Mouse (Mus musculus) NIH3T3 (cell line): Measurements from ENCODE around the gene Apbb1.

Experiments used
- DNase-seq: peaks from one replicate; pipeline ENCODE4 v3.0.0-alpha.2; 2012; ENCODE audit warnings: low read depth

Gene Apbb1

GRCm38 (mm10) chr7:105570756-105571155 lies 10.7 kb downstream of the Apbb1 start:
- no peak for DNase-seq

DNA sequence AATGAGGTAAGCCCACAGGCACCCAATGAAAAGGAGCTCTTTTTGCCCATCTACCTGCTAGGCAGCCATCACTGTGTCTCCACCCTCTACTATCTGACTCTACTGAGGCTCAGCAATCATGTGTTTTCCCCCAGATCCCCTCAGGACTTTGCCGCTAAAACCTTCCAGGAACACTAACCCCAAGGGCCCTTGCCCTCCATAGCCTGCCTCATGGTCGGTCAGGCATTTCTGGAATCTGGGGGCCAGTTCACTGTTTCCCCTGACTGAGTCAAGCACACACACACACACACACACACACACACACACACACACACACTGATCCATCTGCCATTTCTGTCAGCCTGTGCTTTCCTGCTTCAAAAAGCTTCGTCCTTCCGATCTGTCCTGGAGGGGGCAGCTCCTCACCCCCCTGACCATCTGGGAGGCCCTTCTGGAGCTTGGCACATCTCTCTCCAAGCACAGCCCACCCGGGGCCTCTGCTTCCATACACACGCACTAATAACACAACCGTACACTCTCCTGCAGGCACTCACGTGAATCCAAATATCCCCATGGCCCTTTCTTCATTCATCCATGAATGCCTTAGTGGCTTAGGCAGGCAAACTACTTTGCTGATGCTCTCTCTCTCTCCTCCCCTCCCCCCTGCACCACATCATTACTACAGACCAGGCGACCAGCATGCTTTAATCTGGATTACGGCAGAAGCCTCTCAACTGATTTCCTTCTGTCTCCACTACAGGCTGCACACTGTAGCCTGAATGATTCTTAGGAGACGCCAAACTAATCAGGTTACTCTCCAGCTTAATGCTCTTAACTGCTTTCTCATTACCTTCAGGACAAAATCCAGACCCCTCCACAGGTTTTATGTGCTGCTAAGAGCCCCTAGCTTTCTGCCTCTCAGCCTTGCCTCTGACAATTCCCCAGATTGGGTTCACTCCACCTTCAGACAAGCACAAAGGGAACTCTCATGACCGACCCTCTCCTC lies 11.6 kb downstream of the Apbb1 start:
- peak; percentile 70 for DNase-seq

- DNase-seq = peak; percentile 64
Observed at GRCm38 (mm10) chr7:105568988-105569471, 12.4 kb downstream of the Apbb1 start.

DNA sequence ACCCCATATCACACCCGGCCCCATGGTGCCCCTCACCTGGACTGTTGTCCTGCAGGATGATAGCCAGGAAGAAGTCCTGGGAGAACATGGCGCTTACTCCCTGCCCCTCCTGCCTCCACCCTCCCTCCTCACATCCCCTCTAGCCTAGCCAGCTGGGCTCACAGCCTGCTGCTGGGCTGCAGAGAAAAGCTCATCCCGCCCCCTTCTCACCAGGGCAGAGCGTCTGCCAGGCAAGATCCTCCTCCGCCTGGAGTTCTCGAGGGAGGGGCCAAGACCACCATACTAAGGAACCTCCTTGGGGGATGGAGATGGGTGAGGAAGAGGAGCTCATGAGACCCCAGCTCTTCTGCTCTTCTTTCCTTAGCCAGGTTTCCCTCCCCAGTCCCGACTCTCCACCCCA lies 12.9 kb downstream of the Apbb1 start:
- no peak for DNase-seq

DNA sequence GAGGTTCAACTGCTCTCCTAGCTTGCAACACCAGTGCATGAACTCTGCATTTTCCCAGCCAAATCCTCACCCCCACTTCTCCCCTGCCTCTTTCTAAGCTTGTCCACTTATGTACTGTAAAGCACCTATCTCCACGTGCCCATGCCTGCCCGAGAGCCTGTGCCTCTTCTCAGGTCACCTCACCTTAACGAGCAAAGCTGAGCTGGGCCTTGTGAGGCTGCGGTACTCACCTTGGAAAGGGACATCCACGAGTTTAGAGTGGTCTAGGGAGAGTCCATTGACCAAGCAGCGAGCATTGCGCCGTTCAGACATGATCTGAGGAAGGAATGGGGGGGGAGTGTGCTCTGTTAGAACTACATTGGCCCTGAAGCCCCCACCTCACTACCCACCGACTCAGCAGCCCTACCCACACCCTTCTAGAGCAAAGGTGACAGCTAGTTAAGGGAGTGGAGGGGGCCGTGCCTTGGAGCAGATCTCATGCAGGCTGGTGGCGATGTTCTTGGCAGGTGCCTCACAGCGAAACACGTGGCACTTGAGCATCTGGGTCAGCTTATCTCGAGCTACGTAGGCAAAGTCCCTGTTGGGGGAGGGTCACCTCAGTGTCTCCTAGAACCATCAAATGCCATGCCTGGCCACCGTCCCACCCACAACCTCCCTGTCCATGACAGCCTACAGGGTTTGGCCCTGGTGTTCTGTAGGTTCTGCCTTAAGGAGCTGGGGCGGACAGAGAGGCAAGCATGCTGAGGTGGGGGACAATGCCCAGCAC lies 16.2 kb downstream of the Apbb1 start:
- no peak for DNase-seq

GRCm38 (mm10) chr7:105563367-105563766 lies 18.1 kb downstream of the Apbb1 start:
- DNase-seq = no peak

DNA sequence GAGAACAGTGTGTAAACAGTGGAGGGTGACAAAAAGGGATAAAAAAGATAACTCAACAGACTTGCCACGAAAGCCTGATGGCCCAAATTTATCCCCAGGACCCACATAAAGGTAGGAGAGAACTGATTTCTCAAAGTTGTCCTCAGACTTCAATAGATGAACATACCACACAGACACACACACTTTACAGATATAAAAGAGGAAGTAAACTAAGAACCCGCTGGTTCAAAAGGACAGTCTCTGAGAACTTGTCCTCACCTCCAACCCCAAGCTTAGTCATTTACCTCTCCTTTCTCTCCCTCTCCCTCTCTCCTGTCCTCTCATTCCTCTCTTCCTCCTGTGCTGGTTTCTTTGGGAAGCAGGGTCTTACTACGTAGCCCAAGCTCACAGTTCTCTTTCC lies 19.1 kb downstream of the Apbb1 start:
- no peak for DNase-seq

- DNase-seq = no peak
Observed at GRCm38 (mm10) chr7:105559016-105559415, 22.4 kb downstream of the Apbb1 start.

GRCm38 (mm10) chr7:105557671-105558070 lies 23.8 kb downstream of the Apbb1 start:
- DNase-seq = no peak

- no peak for DNase-seq
Observed at GRCm38 (mm10) chr7:105556406-105556805, 25.0 kb downstream of the Apbb1 start.

DNA sequence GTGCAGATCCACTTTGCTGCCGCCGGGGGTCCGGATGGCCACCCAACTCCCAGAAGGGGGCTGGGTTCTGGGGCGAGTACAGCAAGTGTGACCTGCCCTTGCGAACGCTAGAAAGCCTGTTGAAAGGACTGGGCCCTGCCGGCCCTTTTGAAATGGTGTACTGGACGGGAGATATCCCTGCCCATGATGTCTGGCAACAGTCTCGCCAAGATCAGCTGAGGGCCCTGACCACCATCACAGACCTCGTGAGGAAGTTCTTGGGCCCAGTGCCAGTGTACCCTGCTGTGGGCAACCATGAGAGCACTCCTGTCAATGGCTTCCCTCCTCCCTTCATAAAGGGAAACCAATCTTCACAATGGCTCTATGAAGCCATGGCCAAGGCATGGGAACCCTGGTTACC lies 25.9 kb downstream of the Apbb1 start:
- no peak for DNase-seq

DNA sequence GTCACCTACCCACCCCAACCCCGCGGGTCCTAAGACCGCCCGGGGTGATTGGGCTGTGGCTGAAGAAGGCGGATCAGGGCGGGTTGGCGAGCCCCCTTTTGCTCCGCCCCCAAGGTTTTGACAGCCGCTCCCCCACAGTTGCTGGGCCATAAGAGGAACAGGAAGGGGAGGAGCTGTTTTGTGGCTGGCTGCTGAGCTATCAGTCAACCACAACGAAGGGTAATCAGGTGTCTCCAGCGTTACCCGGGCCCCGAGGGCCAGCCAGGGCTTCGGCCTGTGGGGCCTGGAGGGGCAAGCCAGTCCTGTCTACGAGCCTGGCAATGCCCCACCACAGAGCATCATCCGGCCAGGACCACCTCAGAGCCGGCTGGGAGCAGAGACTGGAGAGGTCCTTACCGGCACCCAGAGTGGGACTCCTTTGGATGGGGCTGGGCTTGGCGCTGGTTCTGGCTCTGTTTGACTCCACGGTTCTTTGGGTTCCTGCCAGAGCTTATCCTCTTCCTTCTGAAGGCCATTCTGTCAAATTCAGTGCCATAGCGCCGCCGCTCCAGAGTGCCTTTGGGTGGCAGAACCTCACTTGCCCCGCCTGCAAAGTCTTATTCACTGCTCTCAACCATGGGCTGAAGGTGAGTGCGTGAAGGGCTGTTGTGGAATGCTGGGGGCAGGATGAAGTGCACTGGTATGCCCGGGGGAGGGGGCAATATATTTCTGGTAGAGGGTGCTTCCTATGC lies 27.1 kb downstream of the Apbb1 start, which contains the start of gene Smpd1:
Gene Smpd1 (plus strand): TSS at position 149 of the 731 bp plus-strand sequence.
- DNase-seq = peak; percentile 90

DNA sequence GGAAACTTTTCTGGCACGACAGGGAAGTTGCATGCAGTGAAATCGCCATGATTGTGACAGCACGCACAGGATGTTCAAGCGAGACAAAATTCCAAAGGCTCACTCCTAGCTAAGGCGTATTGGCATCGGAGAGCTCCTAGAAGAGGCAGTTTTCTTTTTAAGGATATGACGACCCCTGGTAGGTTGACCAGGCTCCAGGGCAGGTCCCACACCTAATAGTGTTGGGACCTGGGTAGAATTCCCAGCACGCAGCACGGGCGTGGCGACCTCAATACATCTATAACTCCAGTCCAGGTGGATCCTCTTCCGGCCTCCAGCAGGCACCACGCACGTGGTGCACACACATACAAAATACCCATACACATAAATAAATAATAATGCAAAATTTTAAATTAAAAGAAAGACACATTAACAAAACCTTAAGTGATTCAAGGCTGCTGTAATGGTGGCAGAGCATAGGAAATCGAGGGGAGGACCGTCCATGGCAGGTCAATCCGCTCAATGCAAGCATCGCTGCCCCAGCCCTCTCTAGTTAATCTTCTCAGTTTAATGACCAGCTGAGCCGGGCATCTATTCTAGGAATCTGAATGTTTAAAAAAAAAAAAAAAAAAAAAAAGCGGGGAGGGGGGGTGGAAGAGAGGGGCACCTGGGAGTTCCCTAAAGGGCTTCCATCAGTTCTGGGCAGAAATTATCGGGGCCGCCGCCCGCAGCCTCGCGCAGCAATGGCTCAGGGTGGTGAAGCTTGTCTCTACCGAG lies 27.8 kb downstream of the Apbb1 start:
- DNase-seq = no peak

DNA sequence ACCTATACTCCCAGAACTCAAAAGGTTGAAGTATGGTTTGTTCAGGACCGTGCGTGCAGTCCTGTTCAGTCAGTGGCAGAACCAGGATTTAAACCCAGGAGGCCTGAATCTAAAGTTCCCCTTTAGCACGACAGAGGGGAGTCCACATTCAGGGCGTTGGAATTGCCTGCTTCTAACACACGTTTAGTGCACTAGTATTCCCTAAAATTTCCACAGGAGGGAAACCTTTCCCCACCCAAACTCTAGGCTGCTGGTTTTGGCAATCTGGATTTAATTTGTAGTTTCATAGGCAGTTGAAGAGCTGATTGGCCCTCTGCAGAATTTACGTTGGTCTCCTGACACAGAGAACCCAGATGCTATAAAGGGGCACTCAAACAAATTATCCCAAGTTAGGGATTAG lies 32.4 kb downstream of the Apbb1 start:
- DNase-seq = peak; percentile 87

- no peak for DNase-seq
Observed at GRCm38 (mm10) chr7:105547970-105548369, 33.5 kb downstream of the Apbb1 start.

- DNase-seq = no peak
Observed at GRCm38 (mm10) chr7:105545986-105546385, 35.5 kb downstream of the Apbb1 start.

DNA sequence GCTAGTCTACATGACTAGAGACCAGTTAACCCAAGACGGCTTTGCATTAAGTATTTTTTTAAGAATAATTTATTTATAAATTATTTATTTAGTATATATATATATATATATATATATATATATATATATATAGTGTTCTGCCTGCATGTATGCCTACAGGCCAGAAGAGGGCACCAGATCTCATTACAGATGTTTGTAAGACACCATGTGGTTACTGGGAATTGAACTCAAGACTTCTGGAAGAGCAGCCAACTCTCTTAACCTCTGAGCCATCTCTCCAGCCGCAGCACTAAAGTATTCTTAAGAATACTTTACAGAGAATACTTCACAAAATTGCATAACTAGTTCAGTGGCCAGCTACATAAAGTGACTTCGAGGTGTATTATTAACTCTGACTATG lies 47.3 kb downstream of the Apbb1 start:
- DNase-seq = peak; percentile 58

- DNase-seq = no peak
Observed at GRCm38 (mm10) chr7:105528094-105528493, 53.4 kb downstream of the Apbb1 start.

DNA sequence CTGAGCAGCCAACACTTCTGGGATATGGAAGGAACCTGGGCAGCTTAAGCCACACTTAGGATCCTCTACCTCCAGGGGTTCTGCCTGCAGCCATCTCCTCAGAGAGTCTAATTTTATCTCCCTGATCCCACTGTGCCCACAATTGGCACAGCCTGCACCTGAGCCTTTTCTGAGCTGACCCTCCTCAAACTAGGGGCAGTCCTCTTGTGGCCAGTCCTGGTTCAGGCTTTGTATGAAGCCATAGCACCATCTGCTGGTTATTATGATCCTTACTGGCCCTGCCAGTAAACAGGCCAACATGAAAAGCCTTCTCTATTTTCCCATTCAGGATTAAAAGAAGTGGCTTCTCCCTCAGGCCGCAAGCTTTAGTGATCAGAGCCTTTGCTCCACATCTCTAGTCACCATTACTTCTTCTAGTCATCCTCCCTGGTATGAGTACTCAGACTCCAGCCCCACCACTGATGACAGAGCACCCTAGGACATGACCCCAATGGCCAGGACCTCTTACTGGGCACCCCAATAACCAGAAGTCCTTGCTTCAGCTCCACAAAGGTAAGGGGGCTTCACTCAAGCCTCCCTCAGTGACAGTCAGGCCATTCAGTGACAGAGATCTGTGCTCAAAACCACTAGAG lies 54.0 kb downstream of the Apbb1 start:
- peak; percentile 69 for DNase-seq

DNA sequence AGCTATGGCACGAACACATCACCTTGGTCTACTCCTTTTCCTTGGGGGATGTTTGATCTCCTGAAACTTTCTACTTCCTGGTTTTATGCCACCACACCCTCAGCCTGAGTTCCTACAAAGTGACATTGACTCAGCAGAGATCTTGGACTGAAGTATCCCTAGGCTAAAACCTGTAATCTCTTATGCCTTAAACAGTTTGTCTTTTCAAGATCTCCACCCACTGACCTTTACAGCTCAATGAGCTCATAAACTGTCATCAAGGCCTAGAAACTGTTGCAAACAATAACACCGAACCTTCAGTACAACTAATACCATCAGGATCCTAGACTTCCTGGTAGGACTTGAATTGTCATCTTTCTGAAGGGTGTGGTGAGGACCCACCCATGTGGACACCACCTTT lies 57.2 kb downstream of the Apbb1 start:
- no peak for DNase-seq

GRCm38 (mm10) chr7:105520201-105520600 lies 61.3 kb downstream of the Apbb1 start:
- peak; percentile 46 for DNase-seq
